Mouse (Mus musculus) thymus, adult 2 months (tissue): ENCODE data around the gene Cox18.

Experiments used
- CTCF ChIP-seq: fragments of 200-500 bp; IDR thresholded peaks from 2 replicates; pipeline ENCODE4 v1.5.1; 2012; ENCODE audit warnings: mild to moderate bottlenecking, control low read depth, low read length, moderate library complexity, borderline replicate concordance; ENCODE audit not compliant: control insufficient read depth, poor library complexity, insufficient read depth; ENCODE audit errors: extremely low read depth
- POLR2A ChIP-seq: fragments of 200-500 bp; IDR thresholded peaks from 2 replicates; pipeline ENCODE4 v1.6.1; 2012; ENCODE audit warnings: mild to moderate bottlenecking, low read length, control low read depth, moderate library complexity; ENCODE audit not compliant: control insufficient read depth, poor library complexity, insufficient read depth; ENCODE audit errors: extremely low read depth

DNA sequence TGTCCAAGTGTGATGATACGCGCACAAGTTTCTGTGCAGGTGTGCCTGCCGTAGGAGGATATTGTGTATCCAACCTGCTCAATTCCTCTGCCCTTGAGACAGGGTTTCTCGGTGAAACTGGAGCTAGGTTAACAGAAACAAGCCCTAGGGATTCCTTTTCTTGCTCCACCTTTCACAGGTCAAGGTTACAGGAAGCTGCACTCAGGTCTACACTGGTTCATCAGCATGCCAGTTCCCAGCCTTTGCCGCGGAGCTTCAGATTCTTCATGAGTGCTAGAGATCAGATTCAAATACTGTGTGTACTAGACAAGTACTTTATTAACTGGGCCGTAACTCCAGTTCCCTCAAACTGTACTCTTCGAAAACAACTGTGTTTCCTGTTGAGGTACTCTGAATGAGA is 11.4 kb upstream of the Cox18 start:
- TF ChIP-seq POLR2A, result no peak
- TF ChIP-seq CTCF, result no peak
